Mouse (Mus musculus) small intestine, adult 2 months (tissue): ENCODE results near the gene Isx.

Experiments used
- CTCF ChIP-seq: fragments of 200-500 bp; IDR thresholded peaks from 2 replicates; pipeline ENCODE4 v1.5.1; 2012; ENCODE audit warnings: low read depth, mild to moderate bottlenecking, control low read depth, inconsistent platforms, low read length, moderate library complexity, mixed read lengths; ENCODE audit not compliant: insufficient replicate concordance, insufficient read length; ENCODE audit errors: extremely low read depth
- POLR2A ChIP-seq: fragments of 200-500 bp; IDR thresholded peaks from 2 replicates; pipeline ENCODE4 v1.6.1; 2012; ENCODE audit warnings: low read depth, mild to moderate bottlenecking, control low read depth, inconsistent platforms, low read length, moderate library complexity

DNA sequence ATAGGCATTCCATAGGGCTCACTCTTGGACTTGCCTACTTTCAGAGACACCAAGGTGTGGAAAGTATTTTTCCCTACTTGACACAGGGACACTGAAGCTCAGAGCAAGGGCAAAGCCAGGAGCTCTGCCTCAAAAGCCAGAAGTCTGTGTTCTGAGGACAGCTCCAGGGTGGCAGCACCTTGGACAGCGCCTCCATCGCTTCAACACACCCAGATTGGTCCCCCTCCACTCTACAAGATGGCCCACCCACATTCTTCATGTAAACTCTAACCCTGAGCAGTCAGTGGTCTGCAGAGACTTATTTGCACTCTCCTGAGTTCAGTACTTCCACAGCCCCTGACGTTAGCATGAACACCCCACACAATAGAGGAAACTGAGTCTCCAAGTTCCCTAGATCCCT is 21.1 kb upstream of the Isx start:
- TF ChIP-seq POLR2A (no peak), CTCF (no peak)
